Mouse (Mus musculus) liver, adult 2 months (tissue): ENCODE measurements around the gene Cox6b2.

ENCODE experiments used
- CTCF ChIP-seq: fragments of 200-500 bp; IDR thresholded peaks from 2 replicates; pipeline ENCODE4 v1.5.1; 2011; ENCODE audit warnings: low read depth, low read length, control low read depth
- POLR2A ChIP-seq: fragments of 200-500 bp; IDR thresholded peaks from 2 replicates; pipeline ENCODE4 v1.6.1; 2011; ENCODE audit warnings: low read length, control low read depth; ENCODE audit not compliant: insufficient read depth; ENCODE audit errors: extremely low read depth

DNA sequence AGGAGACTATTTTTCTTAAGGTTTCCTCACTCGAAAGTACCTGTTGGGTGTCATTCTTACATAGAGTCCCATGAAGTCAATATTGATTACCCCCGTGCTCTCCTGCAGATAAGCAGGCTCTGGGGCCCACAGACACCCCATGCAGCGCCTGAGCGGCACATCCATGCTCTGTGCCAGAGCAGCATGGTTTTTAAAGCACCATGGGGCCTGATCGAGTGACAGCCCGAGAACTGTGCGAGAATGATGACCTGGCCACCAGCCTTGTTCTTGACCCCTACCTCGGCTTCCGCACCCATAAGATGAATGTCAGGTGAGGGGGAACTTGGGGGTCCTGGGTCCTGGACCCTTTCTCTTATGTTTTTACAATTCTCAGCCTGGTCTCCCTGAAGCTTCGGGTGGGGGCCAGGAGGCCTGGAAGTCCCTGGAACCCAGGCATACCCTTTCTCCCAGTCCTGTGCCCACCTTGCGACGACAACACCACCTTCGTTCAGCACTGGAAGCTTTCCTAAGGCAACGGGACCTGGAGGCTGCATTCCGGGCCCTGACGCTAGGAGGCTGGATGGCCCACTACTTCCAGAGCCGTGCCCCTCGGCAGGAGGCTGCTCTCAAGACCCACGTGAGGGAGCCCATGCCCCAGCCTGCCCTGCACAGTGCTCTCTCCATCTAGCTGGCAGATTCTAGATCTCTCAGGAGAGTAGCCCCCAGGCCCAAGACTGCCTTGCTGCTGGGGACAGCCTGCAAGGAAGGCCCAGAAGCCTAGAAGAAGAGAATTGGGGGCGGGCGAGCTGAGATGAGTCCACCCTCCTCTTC is 11.0 kb downstream of the Cox6b2 start:
- TF ChIP-seq CTCF (no peak), POLR2A (no peak)
